Mouse (Mus musculus) neutrophil, adult 65 days (primary cell): ENCODE results near the gene Olfr1278. TPM values are rescaled to one million over a fixed set of nuclear protein-coding genes. Genes with fewer than 3 reads are reported as not detected.

Experiments
- total RNA-seq: library from RNA; stranded (reverse); gene quantifications from 2 replicates; pipeline ENCODE4 v1.2.4, GENCODE M21; 2023

Olfr1278 gene
- not detected in 2 replicates for total RNA-seq

DNA sequence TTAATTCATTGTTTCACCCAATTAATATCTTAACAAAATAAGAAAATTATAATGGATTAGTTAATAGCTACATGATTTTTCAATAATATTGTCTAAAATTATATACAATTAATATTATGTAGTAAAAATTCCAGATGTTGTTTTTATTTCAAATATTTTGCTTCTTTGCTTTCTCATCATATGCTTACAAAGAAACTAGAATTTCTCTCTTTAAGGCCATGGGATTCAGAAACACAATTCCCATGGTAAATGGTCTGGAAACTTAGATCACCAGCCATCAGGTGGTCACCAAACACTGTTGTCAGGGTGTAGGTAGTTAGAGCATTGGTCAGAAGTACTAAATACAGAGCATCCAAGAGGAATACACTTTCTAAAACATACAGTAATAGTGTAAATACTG lies at the start of gene Olfr1278:
TSS of gene Olfr1278 (plus strand) at position 301 of the 400 bp plus-strand sequence.

DNA sequence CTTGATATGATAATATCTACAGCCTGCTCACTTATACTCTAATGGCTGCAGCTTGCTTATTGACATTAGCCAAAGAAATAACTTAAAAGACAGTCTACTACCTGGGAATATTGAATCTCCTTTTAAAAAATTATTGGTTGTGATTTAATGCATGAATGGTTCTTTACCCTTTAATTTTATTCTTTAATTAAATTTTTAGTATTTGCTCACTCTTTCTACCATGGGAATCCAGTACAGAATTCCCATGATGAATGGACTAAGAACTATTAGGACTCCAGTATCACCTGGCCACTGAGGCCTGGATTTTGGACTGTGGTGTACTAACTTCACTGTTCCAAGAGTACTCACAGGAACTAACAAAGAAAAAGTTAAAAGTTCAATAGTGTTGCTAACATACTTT lies 35.7 kb upstream of the Olfr1278 start, which contains the start of gene Olfr1276:
TSS of gene Olfr1276 (plus strand) at position 301 of the 400 bp plus-strand sequence.

DNA sequence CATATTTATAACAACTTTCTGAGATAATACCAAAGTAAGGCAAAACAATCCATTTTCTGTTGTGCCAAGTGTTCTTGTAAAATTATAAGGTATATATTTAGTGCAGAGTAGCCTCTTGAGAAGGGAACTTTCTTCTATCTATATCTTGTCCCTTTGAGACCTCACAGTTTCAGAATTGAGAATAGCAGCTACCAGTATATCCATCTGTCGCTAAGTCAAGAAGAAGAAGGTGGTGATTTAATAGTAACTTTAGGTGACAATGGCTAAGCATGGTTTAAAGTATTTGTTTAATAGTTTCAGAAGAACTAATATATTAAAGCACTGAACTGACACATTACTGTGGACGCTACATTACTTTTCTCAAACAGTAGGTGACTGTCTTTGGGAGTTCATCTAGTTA lies 15.9 kb upstream of the Olfr1278 start, which contains the start of gene Olfr1277:
TSS of gene Olfr1277 (minus strand) at position 101 of the 400 bp plus-strand sequence.

DNA sequence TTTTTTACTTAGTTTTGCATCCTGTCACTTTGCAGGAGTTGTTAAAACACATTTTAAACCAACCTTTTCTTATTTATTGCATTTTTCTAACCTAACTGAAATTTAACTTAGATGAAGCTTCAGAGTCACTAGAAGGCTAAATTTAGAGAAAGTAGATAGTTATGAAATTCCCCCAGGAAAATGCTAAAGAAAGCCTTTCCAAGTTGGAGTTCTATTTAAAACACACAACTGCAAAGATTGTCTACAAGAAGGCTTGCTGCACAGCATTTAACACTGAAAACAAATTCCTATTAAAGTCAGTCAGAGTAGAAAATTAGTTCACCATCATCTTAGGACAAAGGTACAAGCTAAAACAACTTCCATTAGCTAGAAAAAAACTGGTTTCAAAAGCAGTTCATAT lies 10.4 kb downstream of the Olfr1278 start, which contains the start of gene Olfr1279:
TSS of gene Olfr1279 (plus strand) at position 262 of the 400 bp plus-strand sequence.

DNA sequence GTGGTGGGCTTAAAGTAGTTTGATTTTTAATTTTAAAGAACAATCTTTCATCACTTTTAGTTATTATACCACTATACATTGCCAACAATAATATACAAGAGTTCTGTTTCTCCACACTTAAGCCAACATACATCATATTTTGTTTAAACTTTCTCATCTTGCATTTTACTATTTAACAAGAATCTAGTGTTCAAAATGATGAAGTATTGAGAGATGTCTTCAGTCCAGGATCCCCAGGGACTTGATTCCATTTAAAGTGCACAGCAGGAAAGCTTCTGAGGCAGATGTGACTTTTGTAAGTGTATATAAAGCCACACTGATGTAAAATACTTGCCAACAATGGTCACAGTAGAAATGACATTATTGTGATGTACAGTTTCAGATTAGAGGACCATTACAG lies 23.8 kb downstream of the Olfr1278 start, which contains the start of gene Olfr1280:
TSS of gene Olfr1280 (plus strand) at position 301 of the 400 bp plus-strand sequence.

DNA sequence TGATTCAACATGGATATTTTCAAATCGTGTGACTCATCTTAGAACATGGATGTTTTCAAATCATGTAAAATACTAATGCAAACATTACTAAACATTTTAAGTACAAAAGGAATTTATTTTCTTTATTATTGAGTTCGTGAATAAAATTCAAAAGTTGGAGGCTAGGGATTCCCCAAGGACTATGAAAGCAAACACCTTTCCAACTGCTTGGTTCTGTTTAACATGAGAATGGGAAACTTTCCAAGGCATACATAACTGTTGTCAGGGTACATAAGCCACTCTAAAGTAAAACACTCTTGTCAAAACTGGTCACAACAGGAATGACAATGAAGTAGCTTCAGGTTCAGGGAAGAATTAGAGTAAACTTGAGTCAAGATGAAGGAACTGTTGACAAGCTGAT lies 36.3 kb downstream of the Olfr1278 start, which contains the start of gene Olfr1281:
TSS of gene Olfr1281 (plus strand) at position 301 of the 400 bp plus-strand sequence.

DNA sequence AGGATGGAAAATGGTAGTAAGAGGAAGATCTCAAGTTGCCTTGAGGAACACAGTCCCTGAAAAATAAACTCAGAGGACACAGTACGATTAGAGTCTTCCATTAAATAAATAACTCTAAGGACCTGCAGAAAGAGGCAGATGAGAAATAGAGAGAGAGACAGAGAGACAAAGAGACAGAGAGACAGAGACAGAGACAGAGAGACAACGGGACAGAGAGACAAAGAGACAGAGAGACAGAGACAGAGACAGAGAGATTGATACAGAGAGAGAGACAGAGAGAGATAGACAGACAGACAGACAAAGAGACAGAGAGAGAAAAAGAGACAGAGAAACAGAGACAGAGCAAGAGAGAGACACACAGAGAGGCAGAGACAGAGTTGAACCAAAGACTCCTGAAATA lies 46.0 kb downstream of the Olfr1278 start, which contains the start of gene Olfr1282:
TSS of gene Olfr1282 (minus strand) at position 101 of the 400 bp plus-strand sequence.

Other genes starting within 250 kb of the Olfr1278 start
- not detected in 2 replicates for gene Gm13941, start 184.2 kb upstream of the Olfr1278 start, total RNA-seq
- gene Gm15130, start 137.2 kb upstream of the Olfr1278 start, total RNA-seq: not detected in 2 replicates
- not detected in 2 replicates for gene 4930430A15Rik, start 60.5 kb upstream of the Olfr1278 start, total RNA-seq
- not detected in 2 replicates for gene Olfr1275, start 54.9 kb upstream of the Olfr1278 start, total RNA-seq
- not detected in 2 replicates for gene Olfr1276, start 35.6 kb upstream of the Olfr1278 start, total RNA-seq
- gene Olfr1277, start 16.0 kb upstream of the Olfr1278 start, total RNA-seq: not detected in 2 replicates
- gene Olfr1279, start 10.5 kb downstream of the Olfr1278 start, total RNA-seq: not detected in 2 replicates
- not detected in 2 replicates for gene Olfr1280, start 23.9 kb downstream of the Olfr1278 start, total RNA-seq
- gene Olfr1281, start 36.4 kb downstream of the Olfr1278 start, total RNA-seq: not detected in 2 replicates
- not detected in 2 replicates for gene Olfr1282, start 45.9 kb downstream of the Olfr1278 start, total RNA-seq
- not detected in 2 replicates for gene Olfr1283, start 76.7 kb downstream of the Olfr1278 start, total RNA-seq
- not detected in 2 replicates for gene Olfr1284, start 85.4 kb downstream of the Olfr1278 start, total RNA-seq
- gene Olfr1286, start 133.0 kb downstream of the Olfr1278 start, total RNA-seq: not detected in 2 replicates
- gene Olfr1287, start 159.0 kb downstream of the Olfr1278 start, total RNA-seq: not detected in 2 replicates
- gene Olfr1288, start 184.0 kb downstream of the Olfr1278 start, total RNA-seq: not detected in 2 replicates
- not detected in 2 replicates for gene Olfr1289, start 190.7 kb downstream of the Olfr1278 start, total RNA-seq
- not detected in 2 replicates for gene Olfr1290, start 203.7 kb downstream of the Olfr1278 start, total RNA-seq
- not detected in 2 replicates for gene Olfr1291-ps1, start 207.0 kb downstream of the Olfr1278 start, total RNA-seq
- not detected in 2 replicates for gene Olfr1293-ps, start 235.1 kb downstream of the Olfr1278 start, total RNA-seq